Mouse (Mus musculus) liver, adult 2 months (tissue): ENCODE results near the gene Map3k7cl. TPM values are rescaled to one million over a fixed set of nuclear protein-coding genes. Genes with fewer than 3 reads are reported as not detected.
A peak's percentile ranks its signal among the peaks of the same experiment; 100 is the strongest.

ENCODE experiments used
- DNase-seq: peaks from one replicate; pipeline ENCODE4 v3.0.0-alpha.2; 2011; ENCODE audit warnings: low read depth, low spot score; ENCODE audit errors: extremely low read depth
- H3K27ac ChIP-seq: fragments of 200-500 bp; replicated peaks from 2 replicates; pipeline ENCODE4 v1.5.1; 2012; ENCODE audit warnings: low read depth, mild to moderate bottlenecking, control low read depth, inconsistent platforms, low read length; ENCODE audit not compliant: insufficient read depth
- H3K27me3 ChIP-seq: fragments of 200-500 bp; 2 replicates; pipeline ENCODE4 v1.6.1; 2012; ENCODE audit warnings: mild to moderate bottlenecking, moderate library complexity, low read length, inconsistent platforms; ENCODE audit not compliant: control insufficient read depth, insufficient read depth
- H3K36me3 ChIP-seq: fragments of 200-500 bp; 2 replicates; pipeline ENCODE4 v1.6.1; 2012; ENCODE audit warnings: low read length, inconsistent platforms; ENCODE audit not compliant: control insufficient read depth, insufficient read depth
- H3K4me1 ChIP-seq: fragments of 200-500 bp; 2 replicates; pipeline ENCODE4 v1.6.1; 2011; ENCODE audit warnings: low read length; ENCODE audit not compliant: control insufficient read depth, insufficient read depth
- H3K4me3 ChIP-seq: fragments of 200-500 bp; 2 replicates; pipeline ENCODE4 v1.5.1; 2011; ENCODE audit warnings: low read depth, mild to moderate bottlenecking, control low read depth, low read length, moderate library complexity; ENCODE audit not compliant: insufficient read depth
- H3K79me2 ChIP-seq: fragments of 200-500 bp; 2 replicates; pipeline ENCODE4 v1.6.1; 2012; ENCODE audit warnings: inconsistent platforms, mild to moderate bottlenecking, low read length, moderate library complexity; ENCODE audit not compliant: control insufficient read depth, insufficient read depth
- H3K9ac ChIP-seq: fragments of 200-500 bp; 2 replicates; pipeline ENCODE4 v1.6.1; 2012; ENCODE audit warnings: low read depth, mild to moderate bottlenecking, control low read depth, inconsistent platforms, low read length
- CTCF ChIP-seq: fragments of 200-500 bp; IDR thresholded peaks from 2 replicates; pipeline ENCODE4 v1.5.1; 2011; ENCODE audit warnings: low read depth, low read length, control low read depth
- POLR2A ChIP-seq: fragments of 200-500 bp; IDR thresholded peaks from 2 replicates; pipeline ENCODE4 v1.6.1; 2011; ENCODE audit warnings: low read length, control low read depth; ENCODE audit not compliant: insufficient read depth; ENCODE audit errors: extremely low read depth
- WGBS: fragments of 180-500 bp; shearing (Covaris S2); methylation state at CpG from one replicate; pipeline ENCODE4 v1.1.7; 2018; 5-methylcytosine and 5-hydroxymethylcytosine counted together
- polyA plus RNA-seq: library from polyadenylated mRNA; depleted of rRNA; stranded (reverse); fragments of >200 nt; gene quantifications from 2 replicates; pipeline ENCODE4 v1.2.3, GENCODE M21; 2012
- total RNA-seq: library from RNA; depleted of rRNA; stranded (reverse); fragments of >200 nt; gene quantifications from 2 replicates; pipeline ENCODE4 v1.2.3, GENCODE M21; 2014

The Map3k7cl gene
- total and polyA plus RNA-seq, 2 experiments = not detected

DNA sequence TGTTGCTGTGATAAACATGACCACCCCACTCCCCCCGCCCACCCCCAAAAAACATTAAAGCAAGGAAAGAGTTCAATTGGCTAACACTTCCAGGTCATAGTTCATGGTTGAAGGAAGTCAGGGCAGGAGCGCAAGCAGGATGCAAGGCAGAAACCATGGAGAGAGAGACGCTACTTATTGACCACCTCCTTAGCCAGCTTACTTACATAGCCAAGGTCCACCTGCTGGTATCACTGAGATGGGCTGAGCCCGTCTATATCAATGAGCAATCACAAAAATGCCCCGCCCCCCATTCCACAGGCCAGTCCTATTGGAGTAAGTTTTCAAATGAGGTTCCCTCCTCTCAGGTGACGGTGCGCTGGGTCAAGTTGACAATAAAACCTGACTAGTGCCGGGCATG, 72.7 kb downstream of the Map3k7cl start:
- H3K27ac ChIP-seq = no peak overlapping the region

DNA sequence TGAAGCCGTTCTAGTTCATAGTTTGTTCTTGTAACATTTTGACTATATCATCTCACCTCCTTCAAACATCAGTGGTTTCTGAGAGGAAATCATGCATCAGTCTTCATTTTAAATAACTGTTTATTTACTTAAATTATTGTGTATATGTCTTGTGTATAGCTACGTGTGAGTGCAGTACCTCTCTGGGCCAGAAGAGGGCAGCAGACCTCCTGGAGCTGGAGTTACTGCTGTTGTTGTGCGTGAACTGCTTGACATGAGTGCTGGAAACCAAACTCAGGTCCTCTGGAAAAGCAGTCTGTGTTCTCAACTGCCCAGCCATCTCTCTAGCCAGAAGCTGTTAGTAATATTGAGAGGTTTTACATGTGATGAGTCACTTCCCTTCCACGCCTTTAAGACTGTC, 73.6 kb downstream of the Map3k7cl start:
- Histone ChIP-seq H3K36me3 (no peaks in the 10 kb centered on the region), H3K79me2 (no peaks in the 10 kb centered on the region), H3K4me3 (no peak overlapping the region), H3K4me1 (peaks cover 6% of the 10 kb centered on the region), H3K9ac (no peak overlapping the region), H3K27me3 (no peaks in the 10 kb centered on the region), H3K27ac (no peak overlapping the region)
- WGBS = 98% methylated on average over 4 of the region's 4 CpGs
- peak; percentile 63 for TF ChIP-seq CTCF
- TF ChIP-seq POLR2A = no peak
- no peak for DNase-seq

More for the DNA sequence above, 72.7 kb downstream of the Map3k7cl start:
- no peak for DNase-seq
- peaks cover 6% of the 10 kb centered on the region for H3K4me1 ChIP-seq
- H3K27me3 ChIP-seq = no peaks in the 10 kb centered on the region
- no peaks in the 10 kb centered on the region for H3K36me3 ChIP-seq
- 94% methylated on average over 8 of the region's 8 CpGs for WGBS
- no peaks in the 10 kb centered on the region for H3K79me2 ChIP-seq
- H3K9ac ChIP-seq = no peak overlapping the region
- no peak overlapping the region for H3K4me3 ChIP-seq
- no peak for TF ChIP-seq POLR2A
- TF ChIP-seq CTCF = no peak

DNA sequence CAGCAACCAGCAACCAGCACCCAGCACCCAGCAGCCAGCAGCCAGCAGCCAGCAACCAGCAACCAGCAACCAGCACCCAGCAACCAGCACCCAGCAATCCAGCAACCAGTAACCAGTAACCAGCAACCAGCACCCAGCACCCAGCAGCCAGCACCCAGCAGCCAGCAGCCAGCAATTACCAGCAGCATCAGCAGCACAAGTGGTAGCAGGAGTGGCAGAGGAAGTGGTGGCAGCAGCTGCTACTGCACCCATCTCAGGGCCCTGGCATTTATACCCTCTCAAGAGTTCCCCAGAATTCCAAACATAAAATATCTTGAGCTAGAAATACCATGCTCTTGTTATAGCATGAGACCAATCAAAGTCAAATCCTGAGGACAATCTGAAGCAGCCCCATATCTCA, 81.6 kb downstream of the Map3k7cl start:
- TF ChIP-seq POLR2A = no peak
- TF ChIP-seq CTCF = no peak
- no peak for DNase-seq
- Histone ChIP-seq H3K27me3 (no peaks in the 10 kb centered on the region), H3K27ac (no peak overlapping the region), H3K9ac (no peak overlapping the region), H3K4me1 (peaks cover 3% of the 10 kb centered on the region; the same call in 1 of the 2 replicates), H3K36me3 (no peaks in the 10 kb centered on the region), H3K79me2 (no peaks in the 10 kb centered on the region), H3K4me3 (no peak overlapping the region)

DNA sequence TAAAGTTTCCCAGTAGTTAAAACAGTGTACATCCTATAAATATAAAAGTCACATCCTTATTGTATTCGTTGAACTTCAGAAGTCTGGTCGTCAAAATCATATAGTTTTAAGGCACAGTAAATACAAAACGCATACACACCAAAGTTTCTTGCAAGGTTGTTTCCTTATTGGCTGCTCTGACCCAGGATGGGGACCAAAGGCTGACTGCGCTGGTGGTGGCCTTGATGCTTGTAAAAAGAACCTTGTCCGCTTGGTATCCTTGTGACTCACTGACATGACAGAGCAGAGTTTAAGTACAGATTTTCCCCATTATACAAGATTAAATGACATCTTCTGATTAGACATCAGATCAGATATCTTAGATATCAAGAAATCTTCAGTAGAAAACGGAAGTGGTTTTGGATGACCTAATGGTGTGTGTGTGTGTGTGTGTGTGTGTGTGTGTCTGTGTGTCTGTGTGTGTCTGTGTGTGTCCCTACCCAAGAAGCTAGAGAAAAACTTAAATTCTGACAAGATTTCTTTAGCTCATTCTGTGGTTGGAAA, 82.2 kb downstream of the Map3k7cl start:
- no peaks in the 10 kb centered on the region for H3K27me3 ChIP-seq
- no peaks in the 10 kb centered on the region for H3K36me3 ChIP-seq
- peaks cover 3% of the 10 kb centered on the region; the same call in 1 of the 2 replicates for H3K4me1 ChIP-seq
- TF ChIP-seq POLR2A = no peak
- no peak for TF ChIP-seq CTCF
- H3K9ac ChIP-seq = no peak overlapping the region
- DNase-seq = no peak
- H3K79me2 ChIP-seq = no peaks in the 10 kb centered on the region
- WGBS = 93% methylated on average over 6 of the region's 6 CpGs
- no peak overlapping the region for H3K4me3 ChIP-seq
- no peak overlapping the region for H3K27ac ChIP-seq

DNA sequence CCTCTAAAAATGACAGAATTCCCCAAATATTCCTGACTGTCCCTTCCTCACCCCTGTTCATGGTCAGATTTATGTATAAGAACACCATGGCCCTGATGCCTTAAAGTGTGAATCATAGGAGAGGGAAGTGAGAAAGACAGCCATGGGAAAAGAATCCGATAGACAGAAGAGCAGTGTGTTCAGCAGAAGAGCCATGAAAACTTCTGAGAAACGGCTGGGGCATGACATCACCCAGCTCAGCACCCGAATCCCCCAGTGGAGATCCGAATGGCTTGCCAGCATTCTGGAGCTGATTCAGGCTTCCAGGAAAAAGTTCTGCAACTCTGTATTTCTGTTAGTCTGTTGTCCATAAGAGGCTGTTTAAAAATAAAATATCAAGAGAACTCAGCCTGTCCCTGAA, 82.7 kb downstream of the Map3k7cl start:
- no peaks in the 10 kb centered on the region for H3K36me3 ChIP-seq
- DNase-seq = no peak
- TF ChIP-seq CTCF (no peak), POLR2A (no peak)
- no peak overlapping the region for H3K9ac ChIP-seq
- no peaks in the 10 kb centered on the region for H3K79me2 ChIP-seq
- H3K4me3 ChIP-seq = no peak overlapping the region
- WGBS = 11% methylated on average over 4 of the region's 4 CpGs
- H3K27ac ChIP-seq = no peak overlapping the region
- H3K4me1 ChIP-seq = peaks cover 3% of the 10 kb centered on the region; the same call in 1 of the 2 replicates
- H3K27me3 ChIP-seq = no peaks in the 10 kb centered on the region

DNA sequence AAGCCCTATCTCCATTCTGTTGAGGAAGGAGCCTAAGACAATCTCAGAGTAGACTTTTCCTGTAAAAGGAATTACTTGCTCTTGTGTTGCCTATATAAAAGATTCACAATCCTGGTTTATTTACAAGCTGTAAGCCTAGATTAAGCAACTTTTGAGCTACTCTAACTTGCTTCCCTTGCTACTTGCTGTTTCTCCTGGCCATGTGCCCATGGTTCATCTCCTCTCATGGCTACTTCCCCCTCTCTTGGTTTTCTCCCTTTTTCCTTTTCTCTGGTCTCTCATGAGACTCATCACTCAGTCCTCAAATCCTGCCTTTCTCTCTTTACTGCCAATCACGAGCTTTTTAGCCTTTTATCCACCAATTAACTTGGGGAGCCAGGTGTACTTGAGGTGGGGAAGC, 85.0 kb downstream of the Map3k7cl start:
- no peak overlapping the region for H3K27ac ChIP-seq
- TF ChIP-seq CTCF (no peak), POLR2A (no peak)
- no peak overlapping the region for H3K4me3 ChIP-seq
- H3K9ac ChIP-seq = no peak overlapping the region
- no peaks in the 10 kb centered on the region for H3K36me3 ChIP-seq
- no peaks in the 10 kb centered on the region for H3K27me3 ChIP-seq
- H3K79me2 ChIP-seq = no peaks in the 10 kb centered on the region
- DNase-seq = no peak
- WGBS = 75% methylated on average over 1 of the region's 1 CpGs
- H3K4me1 ChIP-seq = peaks cover 3% of the 10 kb centered on the region; the same call in 1 of the 2 replicates
